Mouse (Mus musculus) urinary bladder, adult 18-20 months (tissue): ENCODE results near the gene Capn15.
A peak's percentile ranks its signal among the peaks of the same experiment; 100 is the strongest.

Experiments
- DNase-seq, 2 experiments: peaks; one replicate each; pipeline ENCODE4 v3.0.0; 2022; ENCODE audit warnings: low spot score in 2 of 2, mixed read lengths in 2 of 2

Capn15 gene

DNA sequence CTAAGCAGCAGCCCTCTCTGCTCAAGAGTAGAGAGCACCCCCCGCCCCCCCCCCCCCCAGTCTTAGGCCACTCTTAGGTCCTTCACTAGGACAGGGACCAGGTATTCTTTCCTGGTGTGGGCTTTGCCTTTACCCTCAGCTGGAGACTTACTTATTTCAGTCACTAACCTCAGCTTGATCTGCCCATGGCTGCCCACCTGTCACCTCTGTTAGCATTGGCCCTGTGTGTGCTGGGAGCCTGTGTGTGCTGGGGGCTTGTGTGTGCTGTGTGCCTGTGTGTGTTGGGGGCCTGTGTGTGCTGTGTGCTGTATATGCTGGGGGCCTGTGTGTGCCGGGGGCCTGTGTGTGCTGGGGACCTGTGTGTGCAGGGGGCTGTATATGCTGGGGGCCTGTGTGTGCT, 30.9 kb downstream of the Capn15 start:
- DNase-seq = no peak

DNA sequence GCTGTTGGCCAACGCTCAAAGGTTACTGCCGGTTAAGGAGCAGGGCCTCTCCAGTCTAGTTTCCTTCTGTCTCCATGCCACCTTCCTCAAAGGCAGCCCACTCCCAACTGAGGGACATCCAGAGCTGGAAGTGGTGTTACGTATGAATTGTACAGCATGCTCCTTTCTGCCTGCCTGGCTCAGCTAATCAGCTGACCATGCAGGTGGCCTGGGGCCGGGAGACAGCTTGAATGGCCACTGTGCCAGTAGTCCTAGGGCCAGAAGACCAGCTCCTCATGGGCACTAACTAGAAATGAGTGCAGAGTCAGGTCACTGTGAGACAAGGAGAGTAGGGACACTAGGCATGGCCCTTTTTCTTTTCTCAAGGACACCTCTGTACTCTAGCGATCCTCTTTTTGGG, 32.4 kb downstream of the Capn15 start:
- no peak for DNase-seq

GRCm38 (mm10) chr17:25951803-25952623, 33.6 kb downstream of the Capn15 start, which contains the start of gene A930017K11Rik:
A930017K11Rik (minus strand) TSS chr17:25952565.
- DNase-seq = no peak

DNA sequence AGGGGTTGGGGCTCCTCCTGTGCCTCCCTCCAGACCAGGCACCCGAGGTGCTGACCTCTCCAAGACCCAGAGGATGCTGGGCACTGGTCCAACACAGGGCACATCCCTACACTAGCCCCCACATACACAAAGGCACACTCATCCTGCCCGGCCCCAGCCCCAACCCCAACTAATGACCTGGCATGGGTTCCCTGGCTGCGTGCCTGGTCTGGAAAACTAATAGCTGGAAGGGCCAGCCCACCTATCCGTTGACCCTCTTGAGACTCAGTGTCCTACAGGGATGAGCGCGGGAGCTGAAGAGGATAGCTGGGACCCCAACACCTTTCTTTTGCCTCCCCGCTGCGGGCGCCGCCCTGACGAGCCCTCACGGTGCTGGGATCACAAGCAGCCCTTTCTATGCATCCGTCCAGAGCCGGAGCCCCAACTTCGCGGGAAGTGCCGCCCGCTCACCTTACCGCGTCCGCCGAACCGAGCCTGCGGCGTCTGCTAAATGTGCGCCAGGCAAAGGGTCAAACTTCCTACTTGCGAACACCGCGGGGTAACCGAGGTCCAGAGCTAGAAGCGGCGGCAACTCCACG, 34.3 kb downstream of the Capn15 start:
- DNase-seq = peak in 1 of 2 experiments; percentile 26

DNA sequence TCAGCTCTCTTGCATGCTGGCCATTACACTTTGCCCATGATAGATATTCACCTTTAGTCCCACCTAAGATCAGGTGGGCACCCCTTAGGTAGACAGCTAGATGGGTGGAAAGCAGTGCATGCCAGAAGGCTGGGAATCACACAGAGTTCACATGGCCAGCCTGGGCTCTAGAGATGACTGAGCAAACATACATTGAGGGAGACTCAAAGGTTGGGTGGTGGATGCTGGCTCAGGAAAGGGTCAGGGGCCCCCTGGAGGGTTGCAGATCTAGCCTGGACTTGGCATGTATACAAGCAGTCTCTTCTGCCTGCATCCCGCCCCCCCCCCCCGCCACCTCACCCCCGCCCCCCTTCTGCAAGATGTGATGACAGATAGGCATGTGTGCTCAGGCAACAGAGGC, 34.9 kb downstream of the Capn15 start:
- DNase-seq = no peak

DNA sequence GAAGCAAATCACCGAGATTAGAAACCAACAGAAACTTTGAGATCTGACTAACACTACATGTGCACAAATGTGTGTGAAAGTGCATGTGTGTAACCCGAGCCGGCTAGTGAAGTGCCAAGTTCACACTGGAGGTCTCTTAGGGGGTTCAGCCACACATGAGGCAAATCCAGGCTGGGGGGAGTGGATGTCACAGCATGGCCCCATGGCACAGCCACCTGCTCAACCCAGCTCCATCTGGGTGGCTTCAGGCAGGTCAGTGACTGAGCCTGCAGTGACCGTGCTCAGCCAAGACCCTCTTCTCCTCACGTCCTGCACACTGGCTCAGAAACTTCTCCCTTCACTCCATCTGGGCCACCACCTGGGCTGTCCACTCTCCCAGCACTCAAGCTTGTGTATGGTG, 35.6 kb downstream of the Capn15 start:
- DNase-seq = no peak

DNA sequence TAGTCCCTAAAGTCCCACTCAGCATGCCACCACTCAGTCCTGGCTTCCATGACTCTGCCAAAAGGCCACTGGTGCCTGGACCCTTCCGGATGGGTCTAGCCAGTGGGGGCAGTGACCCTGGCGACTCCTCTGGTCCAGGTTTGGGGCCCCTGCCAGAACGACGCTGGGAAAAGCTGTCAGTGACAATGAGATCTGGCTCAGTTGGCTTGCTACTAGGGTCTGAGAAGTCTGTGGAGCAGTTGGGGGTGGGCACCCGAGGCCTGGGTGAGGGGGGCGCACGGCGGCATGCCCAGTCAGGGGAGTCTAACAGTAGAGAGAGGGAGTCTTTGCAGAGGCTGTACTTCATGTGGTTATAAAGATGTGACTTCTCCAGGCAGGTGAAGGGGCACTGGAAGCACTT, 37.5 kb downstream of the Capn15 start:
- DNase-seq = no peak

- DNase-seq = no peak
Observed at GRCm38 (mm10) chr17:25947576-25947975, 38.0 kb downstream of the Capn15 start.

DNA sequence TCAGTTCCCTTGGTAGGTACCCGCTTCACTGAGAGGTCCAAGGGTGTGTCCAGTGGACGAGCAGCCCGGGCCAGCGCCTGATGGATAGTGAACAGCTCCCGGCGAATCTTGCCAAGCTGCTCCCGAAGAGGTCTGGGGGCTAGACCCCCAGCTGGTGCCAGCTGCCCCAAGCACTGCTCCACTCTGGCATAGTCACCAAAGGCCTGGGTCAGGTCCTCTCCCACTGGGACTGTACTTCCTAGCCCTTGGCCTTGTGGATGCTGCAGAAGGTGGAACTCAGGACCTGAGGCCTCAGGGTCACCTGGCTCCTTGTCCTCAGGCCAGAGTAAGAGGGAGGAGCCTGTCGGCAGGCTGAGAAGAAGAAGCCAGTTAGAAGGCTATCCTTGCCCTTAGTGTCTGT, 38.7 kb downstream of the Capn15 start:
- DNase-seq = no peak

DNA sequence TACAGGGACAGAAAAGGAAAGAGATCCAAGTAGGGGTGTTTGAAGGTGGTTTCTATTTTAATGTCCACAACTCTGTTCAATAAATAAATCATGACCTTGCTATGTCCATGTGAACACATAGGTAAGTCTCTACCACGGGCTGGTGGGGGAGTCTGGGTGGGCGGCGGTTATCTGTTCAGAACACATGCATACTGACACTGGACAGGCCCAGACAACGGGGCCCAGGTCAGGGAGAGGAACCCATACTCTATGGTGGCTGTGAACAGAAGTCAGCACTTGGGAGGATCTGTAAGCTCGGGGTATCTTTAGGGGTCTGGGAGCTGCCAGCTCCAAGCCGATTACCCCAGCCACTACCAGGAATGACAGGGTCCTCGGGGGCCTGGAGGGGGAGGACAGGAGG, 39.2 kb downstream of the Capn15 start:
- DNase-seq = no peak

GRCm38 (mm10) chr17:25945517-25946155, 40.0 kb downstream of the Capn15 start:
- DNase-seq = no peak

GRCm38 (mm10) chr17:25944366-25945163, 41.0 kb downstream of the Capn15 start, which contains the start of the genes Pigq and Nhlrc4:
Pigq (minus strand) TSS chr17:25944936.
Nhlrc4 (minus strand) TSS chr17:25944961.
- DNase-seq = no peak

DNA sequence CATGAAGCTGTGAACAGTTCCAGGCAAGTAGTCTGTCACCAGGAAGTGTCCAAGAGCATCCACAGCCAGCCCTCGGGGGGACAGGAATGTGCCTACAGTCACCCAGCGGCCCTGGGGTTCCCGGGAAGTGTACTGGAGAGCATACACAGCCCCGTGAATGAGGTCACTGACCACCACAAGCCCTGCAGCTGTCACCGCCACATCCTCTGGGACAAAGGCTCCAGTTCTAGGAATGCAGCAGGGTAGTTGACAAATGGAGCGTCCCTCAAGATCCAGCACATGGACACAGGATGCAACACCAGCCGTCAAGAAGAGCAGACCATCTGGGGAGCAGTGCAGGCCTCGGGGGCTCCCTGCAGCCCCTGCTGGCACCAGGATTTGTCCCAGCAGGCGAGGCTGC, 41.8 kb downstream of the Capn15 start:
- no peak for DNase-seq

- DNase-seq = no peak
Observed at GRCm38 (mm10) chr17:25943221-25943620, 42.4 kb downstream of the Capn15 start.

GRCm38 (mm10) chr17:25942597-25943151, 42.9 kb downstream of the Capn15 start:
- DNase-seq = no peak

DNA sequence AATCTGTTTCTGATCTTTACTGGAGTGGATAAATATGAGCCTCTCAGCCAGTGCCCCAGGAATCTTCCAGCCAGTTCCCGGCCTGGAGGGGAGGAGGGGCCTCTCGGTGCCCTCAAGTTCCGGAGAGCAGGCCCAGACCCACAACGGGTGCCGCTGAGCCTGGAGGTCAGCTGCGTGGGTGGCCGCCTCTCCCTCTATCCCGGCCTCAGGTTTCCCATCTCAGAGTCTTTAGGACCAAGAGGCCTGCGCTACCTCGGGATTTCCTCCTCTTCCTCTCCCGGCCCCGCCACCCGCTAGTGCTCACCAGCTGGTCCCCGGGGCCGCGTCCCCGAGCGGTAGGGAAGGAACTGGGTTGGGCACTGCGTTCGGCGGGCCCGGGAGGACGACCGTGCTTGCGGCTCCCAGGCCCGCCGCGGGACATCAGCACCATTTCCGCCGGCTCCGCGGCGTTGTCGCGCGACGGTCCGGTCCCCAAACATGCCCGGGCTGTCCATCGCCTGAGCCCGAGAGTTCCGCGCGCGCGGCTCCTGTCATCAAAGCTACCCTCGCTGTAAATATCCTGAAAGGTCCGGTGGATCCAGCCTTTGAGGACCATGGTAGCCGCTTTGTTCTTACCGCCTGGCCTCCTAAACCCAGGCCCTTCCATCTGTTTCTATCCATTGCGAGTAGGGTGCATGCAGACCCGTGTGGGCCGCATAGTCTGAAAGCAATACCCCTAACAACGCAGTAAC, 43.9 kb downstream of the Capn15 start:
- DNase-seq = peak; percentile 55 to 78

GRCm38 (mm10) chr17:25934526-25934925, 51.1 kb downstream of the Capn15 start:
- DNase-seq = no peak

DNA sequence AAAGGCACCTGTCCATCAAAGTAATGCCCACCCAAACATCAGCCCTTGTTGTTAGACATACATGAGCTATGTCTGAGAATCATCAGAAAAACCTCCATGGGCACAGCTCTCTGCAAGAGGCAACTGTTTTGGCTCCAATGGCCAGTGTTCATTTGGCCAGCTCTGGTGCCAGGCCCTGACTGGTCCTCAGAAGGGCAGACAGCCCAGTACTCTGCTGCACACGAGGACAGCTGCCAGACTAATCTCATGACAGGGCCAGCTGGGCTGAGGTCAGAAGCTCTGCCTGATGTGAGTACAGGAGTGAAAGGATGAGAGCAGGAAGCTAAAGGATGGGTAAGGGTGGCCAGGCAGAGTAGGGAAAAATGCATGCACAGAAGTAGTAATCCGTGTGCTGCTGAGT, 60.2 kb downstream of the Capn15 start:
- no peak for DNase-seq

DNA sequence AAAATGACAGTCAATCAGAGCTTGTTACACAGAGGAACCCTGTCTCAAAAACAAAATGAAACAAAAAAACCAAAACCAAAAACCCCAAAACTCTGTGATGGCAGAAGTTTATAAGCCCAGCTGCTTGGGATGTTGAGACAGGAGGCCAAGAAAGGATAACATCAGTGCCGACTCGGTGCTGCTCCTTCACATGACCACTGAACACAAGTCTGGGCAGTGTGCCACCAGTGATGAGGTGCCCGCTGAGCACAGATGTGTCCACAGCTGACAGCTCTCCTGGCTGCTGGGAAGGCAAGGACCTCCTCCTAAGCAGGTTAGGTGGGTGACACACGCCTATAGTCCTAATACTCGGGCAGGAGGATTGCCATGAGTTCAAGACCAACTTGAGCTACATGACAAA, 63.5 kb downstream of the Capn15 start:
- DNase-seq = no peak

DNA sequence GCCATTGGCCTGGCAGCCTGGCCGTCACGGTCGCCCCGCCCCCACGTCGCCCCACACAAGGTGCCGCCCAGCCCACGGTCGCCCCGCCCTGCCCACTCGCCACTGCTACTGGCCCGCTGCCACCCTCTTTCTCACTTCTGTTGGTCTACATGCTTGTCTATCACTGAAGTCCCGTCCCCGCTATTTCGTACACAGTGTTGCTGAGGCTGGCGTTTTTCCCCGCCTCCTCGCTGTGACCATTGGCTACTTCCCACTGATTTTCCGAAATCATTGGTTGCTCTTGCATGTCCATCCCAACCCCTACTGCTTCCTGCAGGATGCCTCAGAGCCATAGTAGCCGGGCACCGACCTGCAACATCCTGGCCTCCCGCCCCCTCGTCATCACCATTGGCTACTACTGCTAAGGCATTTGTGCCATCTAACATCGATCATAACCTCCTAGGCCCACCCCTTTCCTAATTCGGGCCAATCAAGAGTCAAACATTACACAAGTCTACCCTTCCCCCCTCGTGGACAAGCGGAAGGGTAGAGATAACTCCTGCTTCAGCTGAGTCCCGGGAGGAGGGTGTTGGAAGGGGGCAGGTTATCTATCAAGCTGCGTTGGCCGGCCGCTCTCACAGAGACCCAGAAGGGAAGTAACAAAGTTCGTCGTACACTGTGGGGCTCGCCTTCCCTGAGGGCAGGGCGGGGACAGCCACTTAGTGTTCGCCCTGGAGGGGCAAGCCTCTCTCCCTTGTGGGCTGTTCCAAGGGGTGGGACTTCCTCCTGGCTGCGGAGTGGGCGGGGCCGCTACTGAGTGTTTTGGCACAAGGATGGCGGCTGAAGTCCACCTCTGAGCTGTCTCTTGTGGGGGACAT, 65.6 kb downstream of the Capn15 start:
- DNase-seq = peak; percentile 99 to 100
